Mouse (Mus musculus): ENCODE results near the gene Metap1d.

Metap1d gene

GRCm38 (mm10) chr2:71453161-71453916 lies at the start of gene Metap1d:
Gene Metap1d, plus strand, starts transcription at chr2:71453276.
- peak; percentile 95 for DNase-seq

GRCm38 (mm10) chr2:71405613-71406012 lies 47.5 kb upstream of the Metap1d start:
- DNase-seq, result no peak

GRCm38 (mm10) chr2:71418760-71419280 lies 34.3 kb upstream of the Metap1d start:
- no peak for DNase-seq

GRCm38 (mm10) chr2:71419408-71419807 lies 33.7 kb upstream of the Metap1d start:
- DNase-seq, result no peak

- no peak for DNase-seq
Observed at GRCm38 (mm10) chr2:71420895-71421425, 32.1 kb upstream of the Metap1d start.

- no peak for DNase-seq
Observed at GRCm38 (mm10) chr2:71424545-71424944, 28.5 kb upstream of the Metap1d start.

- DNase-seq, result no peak
Observed at GRCm38 (mm10) chr2:71435440-71435839, 17.6 kb upstream of the Metap1d start.

GRCm38 (mm10) chr2:71443376-71443775 lies 9.7 kb upstream of the Metap1d start:
- no peak for DNase-seq

- no peak for DNase-seq
Observed at GRCm38 (mm10) chr2:71445536-71446196, 7.4 kb upstream of the Metap1d start.

GRCm38 (mm10) chr2:71449604-71450003 lies 3.5 kb upstream of the Metap1d start:
- no peak for DNase-seq

- DNase-seq, result no peak
Observed at GRCm38 (mm10) chr2:71451761-71452160, 1.3 kb upstream of the Metap1d start.

- no peak for DNase-seq
Observed at GRCm38 (mm10) chr2:71453917-71454260, 813 bp downstream of the Metap1d start.

GRCm38 (mm10) chr2:71458624-71459023 lies 5.5 kb downstream of the Metap1d start:
- no peak for DNase-seq

GRCm38 (mm10) chr2:71459659-71460058 lies 6.6 kb downstream of the Metap1d start:
- DNase-seq, result no peak

GRCm38 (mm10) chr2:71461139-71461538 lies 8.1 kb downstream of the Metap1d start:
- DNase-seq, result no peak

GRCm38 (mm10) chr2:71461589-71461988 lies 8.5 kb downstream of the Metap1d start:
- no peak for DNase-seq

- DNase-seq, result no peak
Observed at GRCm38 (mm10) chr2:71462066-71462465, 9.0 kb downstream of the Metap1d start.

GRCm38 (mm10) chr2:71462553-71462952 lies 9.5 kb downstream of the Metap1d start:
- DNase-seq, result no peak

- no peak for DNase-seq
Observed at GRCm38 (mm10) chr2:71466103-71466502, 13.0 kb downstream of the Metap1d start.

- DNase-seq, result peak; percentile 52
Observed at GRCm38 (mm10) chr2:71466861-71467450, 13.9 kb downstream of the Metap1d start.

GRCm38 (mm10) chr2:71471094-71471493 lies 18.0 kb downstream of the Metap1d start:
- no peak for DNase-seq

GRCm38 (mm10) chr2:71473830-71474229 lies 20.8 kb downstream of the Metap1d start:
- no peak for DNase-seq

- no peak for DNase-seq
Observed at GRCm38 (mm10) chr2:71474345-71474744, 21.3 kb downstream of the Metap1d start.

- DNase-seq, result no peak
Observed at GRCm38 (mm10) chr2:71475311-71475710, 22.2 kb downstream of the Metap1d start.

All from cerebellum, adult 11 months (tissue).